Mouse (Mus musculus) liver, adult 2 months (tissue): ENCODE measurements at regions not wholly inside any gene's neighbourhood (a gene's known extent, or its start where the extent isn't known, plus 50 kb on each side); places are given as distances from the start of the nearest gene placed in this dataset.

Experiments
- DNase-seq: peaks from one replicate; pipeline ENCODE4 v3.0.0-alpha.2; 2011; ENCODE audit warnings: low read depth, low spot score; ENCODE audit errors: extremely low read depth
- H3K27ac ChIP-seq: fragments of 200-500 bp; replicated peaks from 2 replicates; pipeline ENCODE4 v1.5.1; 2012; ENCODE audit warnings: low read depth, mild to moderate bottlenecking, control low read depth, inconsistent platforms, low read length; ENCODE audit not compliant: insufficient read depth
- H3K27me3 ChIP-seq: fragments of 200-500 bp; 2 replicates; pipeline ENCODE4 v1.6.1; 2012; ENCODE audit warnings: mild to moderate bottlenecking, moderate library complexity, low read length, inconsistent platforms; ENCODE audit not compliant: control insufficient read depth, insufficient read depth
- H3K36me3 ChIP-seq: fragments of 200-500 bp; 2 replicates; pipeline ENCODE4 v1.6.1; 2012; ENCODE audit warnings: low read length, inconsistent platforms; ENCODE audit not compliant: control insufficient read depth, insufficient read depth
- H3K4me1 ChIP-seq: fragments of 200-500 bp; 2 replicates; pipeline ENCODE4 v1.6.1; 2011; ENCODE audit warnings: low read length; ENCODE audit not compliant: control insufficient read depth, insufficient read depth
- H3K4me3 ChIP-seq: fragments of 200-500 bp; 2 replicates; pipeline ENCODE4 v1.5.1; 2011; ENCODE audit warnings: low read depth, mild to moderate bottlenecking, control low read depth, low read length, moderate library complexity; ENCODE audit not compliant: insufficient read depth
- H3K79me2 ChIP-seq: fragments of 200-500 bp; 2 replicates; pipeline ENCODE4 v1.6.1; 2012; ENCODE audit warnings: inconsistent platforms, mild to moderate bottlenecking, low read length, moderate library complexity; ENCODE audit not compliant: control insufficient read depth, insufficient read depth
- H3K9ac ChIP-seq: fragments of 200-500 bp; 2 replicates; pipeline ENCODE4 v1.6.1; 2012; ENCODE audit warnings: low read depth, mild to moderate bottlenecking, control low read depth, inconsistent platforms, low read length
- CTCF ChIP-seq: fragments of 200-500 bp; IDR thresholded peaks from 2 replicates; pipeline ENCODE4 v1.5.1; 2011; ENCODE audit warnings: low read depth, low read length, control low read depth
- POLR2A ChIP-seq: fragments of 200-500 bp; IDR thresholded peaks from 2 replicates; pipeline ENCODE4 v1.6.1; 2011; ENCODE audit warnings: low read length, control low read depth; ENCODE audit not compliant: insufficient read depth; ENCODE audit errors: extremely low read depth
- WGBS: fragments of 180-500 bp; shearing (Covaris S2); methylation state at CpG from one replicate; pipeline ENCODE4 v1.1.7; 2018; 5-methylcytosine and 5-hydroxymethylcytosine counted together

DNA sequence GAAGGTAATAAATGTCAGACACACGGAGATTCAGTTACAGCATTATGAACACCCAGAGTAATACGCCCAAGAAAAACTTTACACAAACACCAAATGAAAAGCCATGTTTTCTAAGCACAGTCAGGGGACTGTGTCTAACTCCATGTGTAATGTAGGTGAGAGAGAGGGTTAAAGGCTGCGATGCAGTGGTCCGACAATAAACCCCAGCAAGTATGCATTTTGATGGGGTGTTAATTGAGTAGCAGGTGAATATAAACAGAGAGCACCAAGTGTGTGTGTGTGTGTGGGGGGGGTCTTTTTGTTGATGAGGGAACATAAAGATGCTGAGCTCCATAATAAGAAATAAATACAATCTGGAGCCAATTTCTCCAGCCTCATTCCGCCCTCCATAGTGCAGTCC is 238.6 kb upstream of the Tmco5 start:
- no peak overlapping the region for H3K27ac ChIP-seq
- no peaks in the 10 kb centered on the region for H3K79me2 ChIP-seq
- no peak overlapping the region for H3K9ac ChIP-seq
- WGBS: 85% methylated on average over 5 of the region's 5 CpGs
- H3K36me3 ChIP-seq: no peaks in the 10 kb centered on the region
- H3K27me3 ChIP-seq: no peaks in the 10 kb centered on the region
- no peak for DNase-seq
- no peak overlapping the region for H3K4me3 ChIP-seq
- no peaks in the 10 kb centered on the region for H3K4me1 ChIP-seq
- no peak for TF ChIP-seq POLR2A
- TF ChIP-seq CTCF: no peak

DNA sequence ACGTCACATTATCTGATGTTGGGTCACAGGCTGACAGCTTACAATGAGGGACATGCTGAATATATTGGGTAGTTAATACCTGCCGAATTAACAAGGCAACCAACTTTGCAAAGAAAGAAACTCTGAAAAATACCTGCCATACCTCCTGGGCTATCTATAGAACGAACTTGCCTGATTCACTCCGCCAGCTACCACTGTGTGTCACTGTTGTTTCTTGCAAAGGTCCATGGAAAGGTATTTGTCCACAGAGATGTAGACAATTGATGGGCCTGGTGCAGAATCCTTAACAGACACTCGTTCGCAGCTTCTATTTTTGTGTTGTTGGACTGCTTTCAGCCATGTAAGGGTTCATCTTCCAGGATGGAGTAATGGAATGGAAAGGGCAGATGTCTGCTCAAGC is 226.4 kb upstream of the Tmco5 start:
- no peak for TF ChIP-seq POLR2A
- no peak for TF ChIP-seq CTCF
- Histone ChIP-seq H3K4me1 (no peaks in the 10 kb centered on the region), H3K27me3 (no peaks in the 10 kb centered on the region), H3K36me3 (no peaks in the 10 kb centered on the region), H3K79me2 (no peaks in the 10 kb centered on the region), H3K4me3 (no peak overlapping the region), H3K9ac (no peak overlapping the region), H3K27ac (no peak overlapping the region)
- no peak for DNase-seq
- 78% methylated on average over 6 of the region's 6 CpGs for WGBS

DNA sequence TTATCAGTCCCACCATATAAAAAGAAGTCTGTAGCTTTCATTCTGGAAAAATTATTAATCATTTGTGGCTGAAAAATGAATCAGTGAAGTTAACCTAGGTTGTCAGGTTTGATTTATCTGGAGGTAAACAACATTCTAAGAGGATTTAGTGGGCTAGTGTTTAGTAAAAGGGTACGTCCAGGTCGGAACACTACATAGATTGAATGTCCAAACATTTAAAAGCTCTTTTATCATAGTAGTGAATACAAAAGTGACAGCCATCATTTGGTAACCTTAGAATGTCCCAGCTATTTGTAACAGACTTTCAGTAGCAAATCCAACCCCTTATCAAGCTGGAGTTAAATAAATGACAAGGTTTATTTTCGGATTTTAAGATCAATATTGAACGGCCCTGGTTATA is 192.7 kb upstream of the Tmco5 start:
- DNase-seq: no peak
- H3K9ac ChIP-seq: no peak overlapping the region
- H3K36me3 ChIP-seq: no peaks in the 10 kb centered on the region
- no peak for TF ChIP-seq CTCF
- no peak for TF ChIP-seq POLR2A
- no peak overlapping the region for H3K27ac ChIP-seq
- H3K79me2 ChIP-seq: no peaks in the 10 kb centered on the region
- H3K27me3 ChIP-seq: no peaks in the 10 kb centered on the region
- no peak overlapping the region for H3K4me3 ChIP-seq
- 70% methylated on average over 4 of the region's 4 CpGs for WGBS
- H3K4me1 ChIP-seq: no peaks in the 10 kb centered on the region

DNA sequence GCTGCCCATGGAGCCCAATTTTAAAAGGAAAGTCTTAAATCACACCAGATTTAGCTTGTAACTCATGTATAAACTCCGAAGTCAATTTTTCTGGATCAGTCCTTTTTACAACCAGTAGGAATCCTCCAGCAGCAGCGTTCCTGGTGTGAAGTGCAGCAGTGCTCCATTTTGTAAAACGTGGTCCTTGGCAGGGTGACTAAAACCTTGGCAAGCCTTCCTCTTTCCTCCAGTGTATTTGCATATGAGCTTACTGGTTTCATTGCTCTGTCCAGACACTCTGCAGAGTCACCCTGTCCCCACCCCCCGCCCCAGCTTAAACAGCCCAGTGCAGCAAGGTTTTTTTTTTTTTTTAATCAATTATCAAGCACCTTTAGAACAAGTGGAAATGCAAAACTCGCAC is 180.9 kb upstream of the Tmco5 start:
- Histone ChIP-seq H3K9ac (no peak overlapping the region), H3K4me3 (no peak overlapping the region), H3K27me3 (no peaks in the 10 kb centered on the region), H3K79me2 (no peaks in the 10 kb centered on the region), H3K4me1 (no peaks in the 10 kb centered on the region), H3K36me3 (no peaks in the 10 kb centered on the region), H3K27ac (no peak overlapping the region)
- DNase-seq: no peak
- no peak for TF ChIP-seq POLR2A
- TF ChIP-seq CTCF: no peak
- 64% methylated on average over 5 of the region's 5 CpGs for WGBS

DNA sequence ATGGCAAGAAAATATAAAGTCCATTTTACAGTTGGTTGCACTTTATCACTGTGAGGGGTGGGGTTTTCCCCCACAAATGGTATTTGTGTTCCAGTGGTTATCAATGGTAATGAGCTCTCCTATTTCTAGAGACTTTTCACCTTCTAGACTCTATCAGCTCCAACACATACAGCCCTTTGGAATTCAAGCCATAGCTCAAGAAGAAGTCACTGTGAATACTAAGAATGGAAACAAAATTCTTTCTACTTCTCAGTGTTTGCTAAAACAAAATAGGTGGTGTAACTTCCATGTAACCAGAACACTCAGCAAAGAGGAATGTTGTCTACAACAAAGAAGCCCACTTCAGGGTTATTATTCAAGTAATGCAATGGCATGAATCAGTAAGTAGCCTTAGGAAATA is 173.8 kb upstream of the Tmco5 start:
- no peak overlapping the region for H3K27ac ChIP-seq
- no peak for DNase-seq
- no peaks in the 10 kb centered on the region for H3K79me2 ChIP-seq
- TF ChIP-seq POLR2A: no peak
- no peak for TF ChIP-seq CTCF
- no peaks in the 10 kb centered on the region for H3K36me3 ChIP-seq
- H3K4me1 ChIP-seq: no peaks in the 10 kb centered on the region
- H3K27me3 ChIP-seq: no peaks in the 10 kb centered on the region
- H3K4me3 ChIP-seq: no peak overlapping the region
- H3K9ac ChIP-seq: no peak overlapping the region

DNA sequence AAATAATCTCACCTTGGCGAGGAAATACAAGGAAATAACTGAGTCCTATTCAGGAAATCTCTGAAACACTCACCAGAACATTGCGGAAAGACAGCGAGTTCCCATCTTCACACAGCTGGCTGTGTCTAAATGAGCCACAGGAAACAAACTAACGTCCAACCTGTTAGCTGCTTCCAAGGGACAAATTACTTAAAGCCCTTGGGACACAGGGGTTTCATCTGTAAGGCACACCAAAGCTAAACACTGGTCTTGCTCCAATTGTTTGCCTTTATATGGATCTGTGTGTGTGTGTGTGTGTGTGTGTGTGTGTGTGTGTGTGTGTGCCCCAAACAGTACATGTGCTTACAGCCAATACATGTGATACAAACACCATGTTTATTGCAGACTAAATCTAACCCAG is 168.9 kb upstream of the Tmco5 start:
- Histone ChIP-seq H3K27me3 (no peaks in the 10 kb centered on the region), H3K27ac (no peak overlapping the region), H3K36me3 (no peaks in the 10 kb centered on the region), H3K9ac (no peak overlapping the region), H3K4me1 (no peaks in the 10 kb centered on the region), H3K4me3 (no peak overlapping the region), H3K79me2 (no peaks in the 10 kb centered on the region)
- TF ChIP-seq POLR2A (no peak), CTCF (no peak)
- no peak for DNase-seq
- WGBS: 61% methylated on average over 4 of the region's 4 CpGs
